Mouse (Mus musculus) naive thymus-derived CD4-positive, alpha-beta T cell, adult 2 months (primary cell): ENCODE results near the gene Hsd17b7.
"Not testable (repeated sequence)": the region's sequence is repeated elsewhere in the genome, so short reads cannot be mapped to it uniquely, and the experiment has no call there.

Experiments
- DNase-seq: peaks from one replicate; pipeline ENCODE4 v3.0.0-alpha.2; 2011; ENCODE audit warnings: low read depth

Gene Hsd17b7

GRCm38 (mm10) chr1:169968792-169969515, at the start of gene Hsd17b7:
Gene Hsd17b7, minus strand, starts transcription at chr1:169969241.
- peak; percentile 98 for DNase-seq

- DNase-seq: no peak
These were observed 45.7 kb upstream of the Hsd17b7 start for GRCm38 (mm10) chr1:170014784-170015183.

GRCm38 (mm10) chr1:170010716-170011505, 41.9 kb upstream of the Hsd17b7 start:
- no peak for DNase-seq

- no peak for DNase-seq
These were observed 40.3 kb upstream of the Hsd17b7 start for GRCm38 (mm10) chr1:170009296-170009695.

GRCm38 (mm10) chr1:170008432-170009220, 39.6 kb upstream of the Hsd17b7 start:
- no peak for DNase-seq

GRCm38 (mm10) chr1:170006516-170006915, 37.5 kb upstream of the Hsd17b7 start:
- no peak for DNase-seq

- no peak for DNase-seq
These were observed 36.3 kb upstream of the Hsd17b7 start for GRCm38 (mm10) chr1:170005297-170005696.

GRCm38 (mm10) chr1:169993901-169994300, 24.9 kb upstream of the Hsd17b7 start:
- DNase-seq: not testable (repeated sequence)

GRCm38 (mm10) chr1:169986166-169986565, 17.1 kb upstream of the Hsd17b7 start:
- no peak for DNase-seq

- no peak for DNase-seq
These were observed 8.6 kb upstream of the Hsd17b7 start for GRCm38 (mm10) chr1:169977621-169978020.

- DNase-seq: no peak
These were observed 3.0 kb upstream of the Hsd17b7 start for GRCm38 (mm10) chr1:169971998-169972397.

- DNase-seq: no peak
These were observed 1.9 kb upstream of the Hsd17b7 start for GRCm38 (mm10) chr1:169970936-169971335.

- DNase-seq: no peak
These were observed 460 bp upstream of the Hsd17b7 start for GRCm38 (mm10) chr1:169969516-169969886.

- DNase-seq: no peak
These were observed 15.9 kb downstream of the Hsd17b7 start for GRCm38 (mm10) chr1:169953106-169953505.

GRCm38 (mm10) chr1:169952636-169953035, 16.4 kb downstream of the Hsd17b7 start:
- no peak for DNase-seq

- DNase-seq: no peak
These were observed 17.5 kb downstream of the Hsd17b7 start for GRCm38 (mm10) chr1:169951561-169951960.

- DNase-seq: no peak
These were observed 18.4 kb downstream of the Hsd17b7 start for GRCm38 (mm10) chr1:169950651-169951050.

- no peak for DNase-seq
These were observed 19.1 kb downstream of the Hsd17b7 start for GRCm38 (mm10) chr1:169949981-169950380.

- DNase-seq: no peak
These were observed 20.2 kb downstream of the Hsd17b7 start for GRCm38 (mm10) chr1:169948866-169949265.

GRCm38 (mm10) chr1:169948280-169948679, 20.8 kb downstream of the Hsd17b7 start:
- DNase-seq: no peak

- no peak for DNase-seq
These were observed 21.4 kb downstream of the Hsd17b7 start for GRCm38 (mm10) chr1:169947654-169948053.

- no peak for DNase-seq
These were observed 23.0 kb downstream of the Hsd17b7 start for GRCm38 (mm10) chr1:169946004-169946403.

- peak; percentile 61 for DNase-seq
These were observed 29.7 kb downstream of the Hsd17b7 start for GRCm38 (mm10) chr1:169939345-169939744.
